Mouse (Mus musculus): ENCODE data around the gene Nmu. TPM values are rescaled to one million over a fixed set of nuclear protein-coding genes. Genes with fewer than 3 reads are reported as not detected.

The Nmu gene
- total and polyA plus RNA-seq, 3 experiments: not detected

- DNase-seq (ENCODE audit: low read depth, low spot score): no peak
- H3K4me3 ChIP-seq (ENCODE audit: control insufficient read depth in 1 of 2, insufficient read depth in 1 of 2, low read depth in 2 of 2, low read length in 2 of 2): no peak overlapping the region
- no peaks in the 10 kb centered on the region for H3K79me2 ChIP-seq (ENCODE audit: control insufficient read depth, insufficient read depth, low read length, poor library complexity)
- no peak overlapping the region for H3K27ac ChIP-seq (ENCODE audit: control insufficient read depth, low read depth, low read length)
- peaks cover 14% of the 10 kb centered on the region in 2 experiments for H3K27me3 ChIP-seq (ENCODE audit: control insufficient read depth in 1 of 2, insufficient read depth in 2 of 2, low read length in 2 of 2)
- no peaks in the 10 kb centered on the region for H3K36me3 ChIP-seq (ENCODE audit: control insufficient read depth in 1 of 2, insufficient read depth in 2 of 2, low read length in 2 of 2)
- no peak overlapping the region for H3K9ac ChIP-seq (ENCODE audit: control insufficient read depth, low read depth, low read length, poor library complexity, severe bottlenecking)
- no peaks in the 10 kb centered on the region for H3K4me1 ChIP-seq (ENCODE audit: control insufficient read depth in 1 of 2, insufficient read depth in 2 of 2, low read length in 2 of 2)
- H3K9me3 ChIP-seq (replicated peaks; ENCODE audit: insufficient read depth, low read length): no peaks in the 10 kb centered on the region
- no peak for TF ChIP-seq NRF1 (IDR thresholded peaks at IDR 0.05; ENCODE audit: insufficient read depth, low read depth, low read length, poor library complexity, severe bottlenecking)
- no peak for TF ChIP-seq GATA1 (IDR thresholded peaks at IDR 0.05; ENCODE audit: low read depth, low read length)
- TF ChIP-seq KAT2A (conservative IDR thresholded peaks at IDR 0.05; ENCODE audit: low read depth, low read length): no peak
- no peak for TF ChIP-seq TBP (IDR thresholded peaks at IDR 0.05; ENCODE audit: low read depth, low read length)
- TF ChIP-seq RAD21 (IDR thresholded peaks at IDR 0.05; ENCODE audit: low read depth, low read length): no peak
- TF ChIP-seq CTCF (IDR thresholded peaks at IDR 0.05 in 2 of 3, conservative IDR thresholded peaks at IDR 0.05 in 1 of 3; ENCODE audit: control insufficient read depth in 1 of 3, insufficient read depth in 1 of 3, low read depth in 2 of 3, low read length in 3 of 3, poor library complexity in 1 of 3, severe bottlenecking in 1 of 3): no peak
Measured at GRCm38 (mm10) chr5:76381836-76382235, 18.2 kb upstream of the Nmu start.

- no peak overlapping the region for H3K27ac ChIP-seq (ENCODE audit: control insufficient read depth, low read depth, low read length)
- no peak overlapping the region for H3K4me3 ChIP-seq (ENCODE audit: control insufficient read depth in 1 of 2, insufficient read depth in 1 of 2, low read depth in 2 of 2, low read length in 2 of 2)
- H3K79me2 ChIP-seq (ENCODE audit: control insufficient read depth, insufficient read depth, low read length, poor library complexity): no peaks in the 10 kb centered on the region
- no peaks in the 10 kb centered on the region for H3K9me3 ChIP-seq (replicated peaks; ENCODE audit: insufficient read depth, low read length)
- no peaks in the 10 kb centered on the region for H3K4me1 ChIP-seq (ENCODE audit: control insufficient read depth in 1 of 2, insufficient read depth in 2 of 2, low read length in 2 of 2)
- H3K36me3 ChIP-seq (ENCODE audit: control insufficient read depth in 1 of 2, insufficient read depth in 2 of 2, low read length in 2 of 2): no peaks in the 10 kb centered on the region
- no peak for DNase-seq (ENCODE audit: low read depth, low spot score)
- H3K9ac ChIP-seq (ENCODE audit: control insufficient read depth, low read depth, low read length, poor library complexity, severe bottlenecking): no peak overlapping the region
- peaks cover 12 to 14% of the 10 kb centered on the region in 2 experiments for H3K27me3 ChIP-seq (ENCODE audit: control insufficient read depth in 1 of 2, insufficient read depth in 2 of 2, low read length in 2 of 2)
- TF ChIP-seq E2F4 (IDR thresholded peaks at IDR 0.05; ENCODE audit: borderline replicate concordance, low read depth, low read length): no peak
- no peak for TF ChIP-seq KAT2A (conservative IDR thresholded peaks at IDR 0.05; ENCODE audit: low read depth, low read length)
- no peak for TF ChIP-seq RCOR1 (IDR thresholded peaks at IDR 0.05; ENCODE audit: low read depth, low read length)
- no peak for TF ChIP-seq USF1 (IDR thresholded peaks at IDR 0.05; ENCODE audit: low read depth, low read length)
- no peak for TF ChIP-seq TBP (IDR thresholded peaks at IDR 0.05; ENCODE audit: low read depth, low read length)
- TF ChIP-seq CHD2 (IDR thresholded peaks at IDR 0.05; ENCODE audit: low read length): no peak
- TF ChIP-seq POLR2A (IDR thresholded peaks at IDR 0.05; ENCODE audit: control insufficient read depth in 1 of 2, insufficient read depth in 1 of 2, low read depth in 1 of 2, low read length in 2 of 2, poor library complexity in 1 of 2): no peak
- no peak for TF ChIP-seq MEF2A (IDR thresholded peaks at IDR 0.05; ENCODE audit: extremely low read depth, insufficient replicate concordance, low read depth, low read length, poor library complexity, severe bottlenecking)
- no peak for TF ChIP-seq RAD21 (IDR thresholded peaks at IDR 0.05; ENCODE audit: low read depth, low read length)
- no peak for TF ChIP-seq BHLHE40 (IDR thresholded peaks at IDR 0.05; ENCODE audit: borderline replicate concordance, low read depth, low read length)
- TF ChIP-seq GABPA (IDR thresholded peaks at IDR 0.05; ENCODE audit: low read depth, low read length): no peak
- no peak for TF ChIP-seq MAX (IDR thresholded peaks at IDR 0.05; ENCODE audit: low read length)
- TF ChIP-seq GATA1 (IDR thresholded peaks at IDR 0.05; ENCODE audit: low read depth, low read length): no peak
- no peak for TF ChIP-seq ZNF384 (IDR thresholded peaks at IDR 0.05; ENCODE audit: low read depth, low read length)
- TF ChIP-seq EP300 (IDR thresholded peaks at IDR 0.05; ENCODE audit: low read depth in 1 of 2, low read length in 2 of 2): no peak
- TF ChIP-seq MXI1 (IDR thresholded peaks at IDR 0.05; ENCODE audit: low read depth, low read length): no peak
- TF ChIP-seq ELF1 (IDR thresholded peaks at IDR 0.05; ENCODE audit: low read depth, low read length): no peak
- no peak for TF ChIP-seq USF2 (IDR thresholded peaks at IDR 0.05; ENCODE audit: borderline replicate concordance in 1 of 2, insufficient read depth in 1 of 2, low read depth in 1 of 2, low read length in 2 of 2)
- no peak for TF ChIP-seq MYB (IDR thresholded peaks at IDR 0.05; ENCODE audit: low read depth, low read length)
- TF ChIP-seq TCF12 (IDR thresholded peaks at IDR 0.05; ENCODE audit: low read depth, low read length): no peak
Measured at GRCm38 (mm10) chr5:76379216-76379615, 15.6 kb upstream of the Nmu start.
